Mouse (Mus musculus): ENCODE measurements around the gene Lrrc8e. TPM values are rescaled to one million over a fixed set of nuclear protein-coding genes. Genes with fewer than 3 reads are reported as not detected.

Lrrc8e gene
- polyA plus RNA-seq, 1 experiment from 2014 or later = 0.05 TPM

- DNase-seq (ENCODE audit: low spot score) (peak; percentile 100), ATAC-seq (ENCODE audit: low FRiP score) (peak; percentile 94)
- under 1% methylated on average over 54 of the region's 71 CpGs for WGBS
Measured at GRCm38 (mm10) chr8:4238434-4239192, 12.0 kb downstream of the Lrrc8e start, which contains the start of the genes Map2k7 and Gm49320. Map2k7 (plus strand) TSS chr8:4238740. Gm49320 (plus strand) TSS chr8:4238865.

GRCm38 (mm10) chr8:4239193-4239890 is 12.7 kb downstream of the Lrrc8e start:
- 13% methylated on average over 19 of the region's 19 CpGs for WGBS
- Histone ChIP-seq H3K4me1 (replicated peaks; ENCODE audit: control insufficient read depth, insufficient read depth, low read length) (peaks cover 20% of the 10 kb centered on the region), H3K9ac (peak overlapping the region; percentile 77), H3K27ac (peak overlapping the region; percentile 90), H3K4me2 (replicated peaks) (peak overlapping the region; percentile 93), H3K4me3 (replicated peaks; ENCODE audit: low read length) (peak overlapping the region; percentile 83), H3K27me3 (ENCODE audit: control insufficient read depth, insufficient read depth, low read length) (no peaks in the 10 kb centered on the region), H3K9me3 (ENCODE audit: control insufficient read depth, low read length) (no peaks in the 10 kb centered on the region), H3K36me3 (replicated peaks; ENCODE audit: control insufficient read depth, insufficient read depth) (peaks cover 28% of the 10 kb centered on the region)
- DNase-seq (ENCODE audit: low spot score) (no peak), ATAC-seq (ENCODE audit: low FRiP score) (peak; percentile 31)

More at GRCm38 (mm10) chr8:4238434-4239192, 12.0 kb downstream of the Lrrc8e start, which contains the start of the genes Map2k7 and Gm49320:
- Histone ChIP-seq H3K4me2 (replicated peaks) (peak within 1 kb of the TSS; percentile 93), H3K4me1 (replicated peaks; ENCODE audit: control insufficient read depth, insufficient read depth, low read length) (peaks cover 20% of the 10 kb centered on the region), H3K27me3 (ENCODE audit: control insufficient read depth, insufficient read depth, low read length) (no peaks in the 10 kb centered on the region), H3K27ac (peak within 1 kb of the TSS; percentile 91), H3K9me3 (ENCODE audit: control insufficient read depth, low read length) (no peaks in the 10 kb centered on the region), H3K4me3 (replicated peaks; ENCODE audit: low read length) (peak within 1 kb of the TSS; percentile 83), H3K9ac (peak within 1 kb of the TSS; percentile 77), H3K36me3 (replicated peaks; ENCODE audit: control insufficient read depth, insufficient read depth) (peaks cover 21% of the 10 kb centered on the region)

DNA sequence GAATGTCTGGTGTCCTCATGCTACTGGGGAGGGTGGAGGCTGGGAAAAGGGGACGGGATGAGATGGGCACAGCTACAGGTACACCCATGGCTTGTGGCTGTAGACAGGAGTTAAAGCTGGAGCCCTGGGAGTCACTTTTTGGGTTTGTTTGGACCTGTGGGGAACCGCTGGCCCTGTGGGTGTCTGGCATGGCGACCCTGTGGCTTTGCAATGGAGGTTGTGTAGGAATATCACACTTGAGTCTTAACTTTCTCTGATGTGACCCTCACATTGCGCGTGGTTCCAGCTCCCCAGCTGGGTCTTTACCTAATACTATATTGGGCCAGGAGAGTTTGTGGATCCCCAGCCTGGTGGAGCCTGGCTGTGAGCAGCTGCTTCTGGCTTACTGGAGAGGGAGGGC is 18.4 kb downstream of the Lrrc8e start:
- ATAC-seq (ENCODE audit: low FRiP score) (no peak), DNase-seq (ENCODE audit: low spot score) (no peak)
- H3K27me3 ChIP-seq (ENCODE audit: control insufficient read depth, insufficient read depth, low read length) = no peaks in the 10 kb centered on the region
- H3K9me3 ChIP-seq (ENCODE audit: control insufficient read depth, low read length) = no peaks in the 10 kb centered on the region
- no peak overlapping the region for H3K27ac ChIP-seq
- no peak overlapping the region for H3K4me3 ChIP-seq (replicated peaks; ENCODE audit: low read length)
- no peak overlapping the region for H3K9ac ChIP-seq
- peaks cover 74% of the 10 kb centered on the region for H3K36me3 ChIP-seq (replicated peaks; ENCODE audit: control insufficient read depth, insufficient read depth)
- 98% methylated on average over 5 of the region's 5 CpGs for WGBS
- H3K4me2 ChIP-seq (replicated peaks) = no peak overlapping the region
- H3K4me1 ChIP-seq (replicated peaks; ENCODE audit: control insufficient read depth, insufficient read depth, low read length) = peaks cover 7% of the 10 kb centered on the region

- Histone ChIP-seq H3K36me3 (replicated peaks; ENCODE audit: control insufficient read depth, insufficient read depth) (peaks cover 74% of the 10 kb centered on the region), H3K4me2 (replicated peaks) (no peak overlapping the region), H3K27me3 (ENCODE audit: control insufficient read depth, insufficient read depth, low read length) (no peaks in the 10 kb centered on the region), H3K4me3 (replicated peaks; ENCODE audit: low read length) (no peak overlapping the region), H3K9me3 (ENCODE audit: control insufficient read depth, low read length) (no peaks in the 10 kb centered on the region), H3K27ac (no peak overlapping the region), H3K4me1 (replicated peaks; ENCODE audit: control insufficient read depth, insufficient read depth, low read length) (no peaks in the 10 kb centered on the region), H3K9ac (no peak overlapping the region)
- ATAC-seq (ENCODE audit: low FRiP score) (no peak), DNase-seq (ENCODE audit: low spot score) (no peak)
- 87% methylated on average over 13 of the region's 13 CpGs for WGBS
Measured at GRCm38 (mm10) chr8:4245737-4246136, 19.1 kb downstream of the Lrrc8e start.

DNA sequence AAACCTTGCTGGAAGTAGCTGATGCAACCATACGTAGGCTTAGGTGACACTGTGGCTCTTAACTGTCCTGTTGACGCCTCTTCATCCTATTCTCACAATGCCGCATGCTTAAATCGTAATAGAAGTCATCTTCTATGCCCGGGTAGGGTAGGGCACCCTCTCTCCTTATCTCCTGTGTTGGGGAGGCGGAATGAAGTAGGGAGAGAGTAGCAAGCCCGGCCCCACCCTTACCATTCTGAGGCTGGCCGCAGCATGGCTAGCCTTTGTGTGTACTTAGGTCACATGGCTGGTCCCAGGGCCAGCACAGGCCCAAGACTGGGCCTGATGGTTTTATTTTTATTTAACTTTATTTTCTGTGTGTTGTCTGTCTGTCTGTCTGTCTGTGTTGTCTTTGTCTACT is 20.6 kb downstream of the Lrrc8e start:
- Histone ChIP-seq H3K4me1 (replicated peaks; ENCODE audit: control insufficient read depth, insufficient read depth, low read length) (peaks cover 2% of the 10 kb centered on the region), H3K4me2 (replicated peaks) (no peak overlapping the region), H3K27ac (no peak overlapping the region), H3K36me3 (replicated peaks; ENCODE audit: control insufficient read depth, insufficient read depth) (peaks cover 67% of the 10 kb centered on the region), H3K27me3 (ENCODE audit: control insufficient read depth, insufficient read depth, low read length) (no peaks in the 10 kb centered on the region), H3K4me3 (replicated peaks; ENCODE audit: low read length) (no peak overlapping the region), H3K9me3 (ENCODE audit: control insufficient read depth, low read length) (no peaks in the 10 kb centered on the region), H3K9ac (no peak overlapping the region)
- WGBS = 96% methylated on average over 8 of the region's 8 CpGs
- DNase-seq (ENCODE audit: low spot score) (no peak), ATAC-seq (ENCODE audit: low FRiP score) (no peak)

GRCm38 (mm10) chr8:4247951-4248540 is 21.4 kb downstream of the Lrrc8e start, which contains the start of gene Tgfbr3l:
Tgfbr3l (plus strand) TSS chr8:4248214.
- Histone ChIP-seq H3K36me3 (replicated peaks; ENCODE audit: control insufficient read depth, insufficient read depth) (peaks cover 59% of the 10 kb centered on the region), H3K9ac (no peak within 1 kb of the TSS)

DNA sequence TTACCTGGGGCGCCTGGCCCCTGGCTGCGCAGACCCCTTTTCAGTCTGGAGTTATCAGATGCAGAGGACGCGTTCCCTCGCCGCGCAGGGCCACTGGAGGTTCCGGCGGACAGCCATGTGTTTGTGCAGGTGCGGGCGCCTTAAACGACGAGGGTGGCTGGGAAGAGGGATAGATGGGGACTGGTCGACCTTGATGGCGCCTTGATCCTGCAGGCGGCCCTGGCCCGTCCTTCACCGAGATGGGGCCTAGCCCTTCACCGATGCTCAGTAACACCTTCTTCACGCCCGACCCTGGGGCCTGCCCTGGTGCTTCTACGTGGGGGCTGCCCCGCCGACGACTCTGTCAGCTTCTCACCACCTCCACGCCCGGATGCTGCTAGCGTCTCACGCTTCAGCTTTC is 22.6 kb downstream of the Lrrc8e start:
- DNase-seq (ENCODE audit: low spot score) (no peak), ATAC-seq (ENCODE audit: low FRiP score) (no peak)
- H3K36me3 ChIP-seq (replicated peaks; ENCODE audit: control insufficient read depth, insufficient read depth) = peaks cover 48% of the 10 kb centered on the region
- no peaks in the 10 kb centered on the region for H3K9me3 ChIP-seq (ENCODE audit: control insufficient read depth, low read length)
- H3K4me2 ChIP-seq (replicated peaks) = no peak overlapping the region
- no peak overlapping the region for H3K27ac ChIP-seq
- WGBS = 19% methylated on average over 29 of the region's 29 CpGs
- no peaks in the 10 kb centered on the region for H3K27me3 ChIP-seq (ENCODE audit: control insufficient read depth, insufficient read depth, low read length)
- no peak overlapping the region for H3K9ac ChIP-seq
- no peak overlapping the region for H3K4me3 ChIP-seq (replicated peaks; ENCODE audit: low read length)
- peaks cover 14% of the 10 kb centered on the region for H3K4me1 ChIP-seq (replicated peaks; ENCODE audit: control insufficient read depth, insufficient read depth, low read length)

More at GRCm38 (mm10) chr8:4247951-4248540, 21.4 kb downstream of the Lrrc8e start, which contains the start of gene Tgfbr3l:
- Histone ChIP-seq H3K27ac (no peak within 1 kb of the TSS), H3K27me3 (ENCODE audit: control insufficient read depth, insufficient read depth, low read length) (no peaks in the 10 kb centered on the region), H3K4me3 (replicated peaks; ENCODE audit: low read length) (no peak within 1 kb of the TSS), H3K9me3 (ENCODE audit: control insufficient read depth, low read length) (no peaks in the 10 kb centered on the region), H3K4me2 (replicated peaks) (no peak within 1 kb of the TSS), H3K4me1 (replicated peaks; ENCODE audit: control insufficient read depth, insufficient read depth, low read length) (peaks cover 6% of the 10 kb centered on the region)
- 82% methylated on average over 15 of the region's 15 CpGs for WGBS
- ATAC-seq (ENCODE audit: low FRiP score) (no peak), DNase-seq (ENCODE audit: low spot score) (no peak)

DNA sequence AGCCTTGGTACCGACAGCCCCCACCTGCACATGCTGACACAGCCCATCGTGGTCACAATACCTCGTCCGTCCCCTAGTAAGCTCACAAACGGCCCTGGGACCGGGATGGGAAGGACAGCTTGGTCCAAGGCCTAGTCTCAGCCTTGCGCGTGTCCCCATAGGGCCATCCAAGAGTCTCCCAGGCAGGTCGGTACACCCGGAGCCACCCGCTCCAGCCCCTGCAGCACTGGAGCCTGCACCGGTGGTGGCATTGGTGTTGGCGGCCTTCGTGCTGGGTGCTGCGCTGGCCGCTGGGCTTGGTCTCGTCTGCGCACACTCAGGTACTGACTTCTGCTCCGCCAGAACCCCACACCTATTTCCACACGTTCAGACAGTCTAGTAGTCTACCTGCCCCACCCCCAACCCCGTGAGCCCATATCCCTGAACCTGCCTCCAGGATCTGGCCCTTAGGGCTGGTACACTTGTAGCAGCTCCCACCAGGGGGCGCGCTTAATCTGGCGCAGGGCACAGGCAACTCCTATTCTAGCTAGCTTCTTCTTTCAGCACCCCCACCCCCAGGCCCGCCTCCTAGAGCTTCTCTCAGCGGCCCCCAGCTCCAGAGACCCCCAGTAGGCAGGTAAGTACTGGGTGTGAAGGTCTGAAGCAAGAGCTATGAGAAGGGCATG is 23.8 kb downstream of the Lrrc8e start:
- WGBS = 30% methylated on average over 26 of the region's 26 CpGs
- Histone ChIP-seq H3K9ac (0 out of 2 replicates have a peak overlapping the region, but pooled peaks have one; percentile 7), H3K4me3 (replicated peaks; ENCODE audit: low read length) (no peak overlapping the region), H3K27me3 (ENCODE audit: control insufficient read depth, insufficient read depth, low read length) (no peaks in the 10 kb centered on the region), H3K36me3 (replicated peaks; ENCODE audit: control insufficient read depth, insufficient read depth) (peaks cover 47% of the 10 kb centered on the region), H3K4me2 (replicated peaks) (no peak overlapping the region), H3K9me3 (ENCODE audit: control insufficient read depth, low read length) (no peaks in the 10 kb centered on the region), H3K27ac (no peak overlapping the region), H3K4me1 (replicated peaks; ENCODE audit: control insufficient read depth, insufficient read depth, low read length) (peaks cover 18% of the 10 kb centered on the region)
- DNase-seq (ENCODE audit: low spot score) = peak; percentile 79
- ATAC-seq (ENCODE audit: low FRiP score) = 0 out of 2 replicates have a peak, but pooled peaks have one; percentile 3

All from hindbrain, embryonic 14.5 days (tissue).